Mouse (Mus musculus): ENCODE data around the gene Nrxn3. TPM values are rescaled to one million over a fixed set of nuclear protein-coding genes. Genes with fewer than 3 reads are reported as not detected.

Gene Nrxn3
- total RNA-seq, 2 experiments from 2014 or later = 0.23 TPM; not detected in 1

DNA sequence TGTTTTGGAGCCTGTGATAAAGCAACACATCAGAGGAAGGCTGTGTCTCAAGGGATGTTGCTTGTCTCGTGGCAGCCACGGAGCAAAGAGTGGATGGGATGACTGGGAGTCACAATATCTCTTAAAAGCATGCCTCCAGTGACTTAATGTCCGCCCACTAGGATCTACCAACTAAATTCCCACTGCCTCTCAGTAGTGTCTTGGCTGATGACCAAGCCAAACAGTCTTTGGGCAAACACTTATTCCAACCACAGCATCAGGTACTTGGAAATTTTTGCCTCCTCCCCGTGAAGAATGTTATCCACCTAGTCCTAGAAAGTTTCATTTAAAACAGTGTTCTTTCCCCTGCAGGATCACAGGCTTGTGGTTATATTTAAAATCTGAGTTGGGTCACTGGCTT is 917.4 kb downstream of the Nrxn3 start:
- intact Hi-C loops (cut with DNase I) = no loop called here
- DNase-seq = no peak

DNA sequence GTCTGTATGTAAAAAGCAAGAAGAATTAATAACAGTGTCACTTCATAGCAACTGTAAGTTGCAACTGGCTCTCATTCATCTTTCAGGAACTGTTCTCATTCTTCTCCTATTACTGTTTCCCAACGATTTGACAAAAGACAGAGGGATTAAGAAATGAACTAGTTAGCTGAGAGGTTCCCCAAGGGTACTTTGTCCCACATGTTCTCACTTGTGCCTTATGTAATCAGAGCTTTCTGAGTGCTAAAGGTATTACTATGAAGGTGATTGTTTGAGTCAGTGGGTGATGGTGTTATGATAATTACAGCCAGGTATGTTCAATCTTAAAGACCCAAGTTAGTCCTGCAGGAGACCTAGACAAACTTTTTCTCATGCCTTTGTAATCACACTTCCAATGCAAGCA is 918.8 kb downstream of the Nrxn3 start:
- intact Hi-C loops (cut with DNase I) = no loop called here
- no peak for DNase-seq

DNA sequence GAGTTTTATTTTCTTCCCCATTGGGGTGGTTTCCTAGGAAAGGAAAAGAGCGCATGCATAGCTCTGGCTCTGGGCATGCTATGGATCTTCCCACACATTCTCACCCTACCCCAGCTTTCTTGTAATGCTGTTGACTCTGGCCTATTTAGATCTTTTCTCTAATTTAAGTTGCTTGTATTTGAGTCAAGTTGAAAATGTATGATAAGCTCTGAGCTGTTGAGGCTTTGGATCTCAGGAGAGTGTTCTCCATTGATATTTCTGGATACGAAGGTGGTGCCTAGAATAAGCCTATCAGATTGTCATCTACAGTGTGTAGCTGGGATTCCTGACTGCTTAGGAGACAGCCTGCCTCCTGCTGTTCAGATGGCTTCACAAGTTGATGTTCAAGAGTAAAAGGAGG is 930.5 kb downstream of the Nrxn3 start:
- intact Hi-C loops (cut with DNase I) = no loop called here
- no peak for DNase-seq

DNA sequence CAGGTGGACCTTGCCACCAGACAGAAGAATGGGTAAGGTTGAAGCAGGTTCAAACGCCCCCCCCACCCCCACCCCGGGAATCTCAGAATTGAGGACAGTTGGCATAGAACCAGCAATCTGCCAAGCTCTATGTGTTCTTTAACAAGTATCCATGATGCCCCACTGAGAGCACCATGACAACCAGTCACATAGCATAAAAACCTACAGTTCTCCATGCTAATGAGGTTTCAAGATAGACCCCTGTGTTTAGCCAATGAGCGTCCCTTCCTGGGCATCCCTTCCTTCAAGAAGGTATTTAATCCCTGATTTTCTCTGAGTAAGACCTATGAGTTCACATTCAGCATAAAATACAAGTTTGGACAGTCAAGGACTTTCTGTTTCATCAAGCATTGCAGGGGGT is 938.5 kb downstream of the Nrxn3 start:
- no peak for DNase-seq
- intact Hi-C loops (cut with DNase I) = no loop called here

DNA sequence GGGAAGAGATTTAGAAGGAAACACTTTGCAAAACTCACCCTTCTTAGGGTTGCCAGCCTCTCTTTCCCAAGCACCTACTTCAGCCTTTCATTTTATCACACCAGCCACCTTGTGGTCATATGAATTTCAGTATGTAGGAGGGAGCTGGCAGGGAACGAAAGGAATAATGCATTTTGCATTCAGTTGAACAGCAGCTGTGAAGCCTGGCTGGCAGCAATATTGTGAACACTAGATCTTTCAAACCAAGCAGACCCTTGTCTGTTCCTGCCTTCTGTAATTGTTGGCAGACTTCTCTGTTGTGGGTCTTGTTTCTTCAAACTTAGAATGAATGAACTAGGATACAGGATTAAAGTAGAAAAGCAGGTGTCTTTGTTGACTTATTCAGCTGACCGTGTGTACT is 946.2 kb downstream of the Nrxn3 start:
- intact Hi-C loops (cut with DNase I) = no loop called here
- no peak for DNase-seq

DNA sequence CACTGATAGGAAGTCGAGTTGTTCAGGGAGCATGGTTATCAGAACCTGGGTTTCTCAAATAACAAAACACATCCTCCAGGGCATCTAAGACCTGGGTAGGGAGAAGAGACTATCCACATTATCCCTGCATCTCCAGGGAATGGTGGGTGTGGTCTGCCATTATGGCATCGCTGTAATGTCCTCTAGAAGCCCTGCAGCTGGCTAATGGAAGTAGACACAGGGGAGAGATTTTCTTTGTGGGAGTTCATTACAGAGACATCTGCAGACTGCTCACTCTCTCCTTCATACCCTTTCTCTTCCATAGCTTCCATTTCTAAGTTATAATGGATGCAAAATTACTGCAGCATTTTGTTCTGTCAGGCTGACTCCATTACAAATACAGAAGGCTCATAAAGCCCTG is 950.1 kb downstream of the Nrxn3 start:
- no peak for DNase-seq
- intact Hi-C loops (cut with DNase I) = no loop called here

DNA sequence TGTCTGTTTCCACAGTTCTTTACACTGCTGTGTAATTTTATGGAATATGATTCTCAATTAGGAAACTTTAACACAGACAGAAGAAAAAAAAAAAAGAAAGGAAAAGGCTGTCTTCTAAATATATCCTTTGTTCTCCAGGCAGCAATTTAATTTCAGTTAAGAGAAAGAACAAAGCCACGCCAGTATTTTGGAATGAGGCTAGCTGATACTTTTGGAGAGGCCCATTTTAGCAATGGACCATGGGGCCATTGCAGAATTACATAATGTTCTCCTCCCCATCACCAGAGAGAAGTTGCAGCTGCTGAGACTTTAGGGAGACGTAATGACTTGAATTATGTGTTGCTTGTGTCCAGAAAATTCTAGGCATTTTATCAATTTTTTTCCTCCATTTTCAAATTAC is 963.0 kb downstream of the Nrxn3 start:
- intact Hi-C loops (cut with DNase I) = no loop called here
- no peak for DNase-seq

DNA sequence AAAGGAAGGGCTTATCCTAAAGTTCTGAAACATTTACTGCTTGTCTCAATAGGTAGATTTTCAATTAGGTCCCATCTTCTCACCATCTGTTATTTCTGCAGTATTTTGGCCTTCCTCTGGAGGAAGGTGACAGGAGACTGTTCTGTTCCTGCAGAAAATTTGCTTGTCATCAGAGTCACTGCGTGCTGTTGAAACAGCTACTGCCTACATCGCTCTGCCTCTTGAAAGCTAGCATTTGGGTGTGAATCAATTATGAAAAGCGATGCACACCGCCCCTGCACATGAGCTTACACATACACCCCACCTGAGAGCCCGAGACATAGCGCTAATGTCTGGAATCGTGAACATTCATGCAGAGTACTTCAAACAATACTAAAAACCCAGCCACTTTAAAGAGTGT is 966.4 kb downstream of the Nrxn3 start:
- DNase-seq = no peak
- intact Hi-C loops (cut with DNase I) = no loop called here

DNA sequence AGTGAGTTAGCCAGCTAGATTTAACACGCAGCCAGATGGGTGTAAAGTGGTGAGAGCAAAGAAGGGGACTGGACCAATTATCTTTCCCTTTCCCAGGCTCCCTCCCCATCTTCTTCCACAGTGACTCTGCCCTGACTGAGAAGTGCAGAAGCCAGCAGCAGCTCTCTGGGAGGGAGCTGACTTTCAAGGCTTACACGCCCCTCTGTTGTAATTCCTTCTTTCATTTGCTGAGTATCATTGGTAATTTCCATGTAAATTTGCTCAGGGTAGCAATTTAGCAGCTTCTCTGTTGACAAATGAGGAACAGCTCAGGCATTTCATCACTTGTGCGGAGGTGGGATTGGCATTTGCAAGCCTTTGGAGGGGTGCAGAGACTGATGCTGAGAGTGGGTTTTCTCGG is 976.8 kb downstream of the Nrxn3 start:
- intact Hi-C loops (cut with DNase I) = no loop called here
- no peak for DNase-seq

DNA sequence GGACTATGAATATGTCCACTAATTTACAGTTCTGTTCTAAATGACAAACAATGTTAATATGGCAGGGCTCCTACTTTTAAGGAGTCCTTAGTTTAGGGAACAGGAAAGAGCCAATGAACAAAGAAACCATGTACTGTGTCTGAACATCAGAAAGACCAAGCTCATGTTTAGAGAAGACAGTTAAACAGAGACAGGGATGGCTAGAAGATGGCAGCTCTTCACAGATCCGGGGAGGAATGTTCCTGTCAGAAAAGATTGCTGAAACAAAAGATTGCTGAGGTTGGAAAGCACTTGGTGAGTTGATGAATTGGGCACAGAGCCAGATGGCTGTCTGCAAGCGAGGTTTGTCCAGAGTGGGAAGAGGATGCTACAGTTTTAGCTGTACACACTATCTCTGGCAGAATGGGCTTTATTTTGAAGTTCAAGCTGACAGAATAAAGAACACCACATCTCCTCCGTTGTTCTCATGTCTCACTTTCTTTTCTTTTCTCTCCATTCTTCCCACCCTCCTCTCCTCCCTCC is 978.3 kb downstream of the Nrxn3 start:
- no peak for DNase-seq
- intact Hi-C loops (cut with DNase I) = no loop called here

DNA sequence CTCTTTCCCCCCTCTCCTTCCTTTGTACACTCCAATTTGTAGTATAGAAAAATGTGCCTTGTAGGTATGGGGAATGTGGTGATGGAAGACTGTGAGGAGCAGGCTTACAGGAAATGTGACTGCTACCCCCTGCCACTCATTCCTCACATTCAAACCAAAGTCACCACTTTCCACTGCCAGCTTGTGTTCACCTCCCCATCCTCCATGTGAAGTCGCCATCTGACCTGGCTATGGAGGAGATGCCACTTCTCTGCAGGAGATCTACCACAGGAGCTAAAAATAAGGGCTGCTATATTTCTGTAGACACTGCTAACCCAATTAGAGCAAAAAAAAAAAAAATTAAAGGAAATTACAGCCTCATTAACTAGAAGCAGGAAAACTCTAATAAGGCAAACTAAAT is 980.3 kb downstream of the Nrxn3 start:
- intact Hi-C loops (cut with DNase I) = no loop called here
- no peak for DNase-seq

DNA sequence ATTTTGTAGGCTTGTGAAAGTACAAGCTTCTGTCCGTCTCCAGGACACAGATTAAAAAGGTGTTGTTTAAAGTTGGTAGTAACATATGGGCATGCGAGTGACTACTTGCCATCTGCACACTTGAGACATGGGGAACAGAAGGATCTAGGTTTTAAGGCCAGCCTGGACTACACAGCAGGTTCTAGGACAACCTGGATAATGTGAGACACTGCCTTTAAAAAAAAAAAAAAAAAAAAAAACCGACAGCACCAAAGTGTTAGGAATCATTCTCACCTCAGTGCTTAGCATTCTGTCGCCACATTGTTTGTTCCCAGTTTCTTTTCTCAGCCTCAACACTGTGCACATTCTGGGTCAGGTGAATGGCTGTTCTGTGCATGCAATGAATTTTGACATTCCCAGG is 985.2 kb downstream of the Nrxn3 start:
- intact Hi-C loops (cut with DNase I) = no loop called here
- no peak for DNase-seq

DNA sequence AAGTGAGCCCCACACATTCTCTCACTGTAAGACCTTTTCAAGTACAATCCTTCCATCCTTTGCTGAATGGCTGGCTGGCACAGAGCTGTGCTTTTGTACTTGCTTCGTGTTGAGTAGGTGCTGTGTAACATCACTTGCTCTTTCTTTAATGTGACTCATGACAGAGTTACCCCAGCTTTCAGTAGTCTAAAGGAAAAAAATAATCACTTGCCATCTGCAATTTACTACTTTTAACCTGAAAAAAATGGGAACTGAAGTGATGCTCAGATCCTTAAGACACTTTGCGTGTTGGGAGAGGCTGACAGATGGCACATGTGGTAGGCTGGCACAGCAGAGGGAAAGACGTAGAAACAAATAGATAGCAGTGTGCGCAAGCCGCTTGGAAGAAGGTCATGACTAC is 987.8 kb downstream of the Nrxn3 start:
- intact Hi-C loops (cut with DNase I) = no loop called here
- DNase-seq = no peak

DNA sequence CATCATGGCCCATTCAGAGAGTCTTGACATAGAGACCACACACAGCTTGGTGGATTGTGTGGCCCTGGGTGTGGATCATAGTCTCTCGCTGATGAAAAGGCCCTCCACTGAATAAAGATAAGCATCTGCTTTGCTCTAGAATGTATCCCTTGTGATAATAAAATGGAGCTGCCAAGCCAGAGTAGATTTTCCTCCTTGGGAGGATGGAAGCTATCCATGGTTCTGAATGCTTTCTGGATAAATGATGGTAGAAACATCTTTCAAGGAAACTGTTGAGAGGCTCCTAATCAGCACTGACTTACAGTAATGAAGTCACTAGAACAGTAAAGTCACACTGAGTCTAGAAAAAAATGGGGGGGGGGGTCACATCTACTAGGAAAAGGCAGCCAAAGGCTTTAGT is 989.1 kb downstream of the Nrxn3 start:
- intact Hi-C loops (cut with DNase I) = no loop called here
- DNase-seq = no peak

DNA sequence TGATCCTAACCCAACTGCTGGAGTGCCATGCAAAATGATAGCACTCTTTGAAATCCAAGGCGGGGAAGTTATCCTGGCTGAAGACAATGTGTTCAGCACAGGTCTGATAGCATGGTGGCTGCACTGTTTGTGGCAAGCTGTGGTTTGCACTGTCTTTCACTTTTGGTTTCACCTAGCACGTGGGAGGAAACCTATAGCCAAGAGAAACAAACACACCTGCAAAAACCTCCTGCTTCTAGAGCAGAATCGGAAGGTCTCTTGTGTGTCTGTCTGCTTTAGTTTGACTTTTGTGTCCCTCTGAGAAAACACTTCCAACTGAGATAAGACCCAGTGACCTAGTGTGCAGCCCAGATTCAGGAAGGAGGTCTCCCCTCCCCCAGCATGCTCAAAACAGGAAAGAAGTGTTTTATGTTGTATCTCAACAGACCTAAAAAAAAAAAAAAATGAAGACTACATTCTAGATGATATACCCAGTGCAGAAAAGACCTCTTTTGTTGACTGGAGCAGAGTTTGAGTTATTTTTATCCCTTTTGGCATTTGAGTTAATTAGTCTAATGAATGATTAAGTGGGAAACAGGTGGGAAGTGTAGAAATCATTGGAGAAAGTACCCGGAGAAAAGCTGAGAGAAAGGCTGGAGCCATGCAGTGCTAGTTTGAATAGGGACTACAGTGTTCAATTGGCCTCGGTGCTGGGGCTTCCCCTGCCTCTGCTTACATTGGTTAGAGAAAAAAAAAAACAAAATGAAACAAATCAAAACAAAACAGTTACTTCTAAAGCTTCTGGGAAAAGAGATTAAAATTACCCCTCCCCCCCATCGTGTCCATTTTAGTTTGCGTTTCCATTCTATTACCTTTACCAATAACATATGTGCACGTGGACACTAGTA is 996.8 kb downstream of the Nrxn3 start:
- DNase-seq = no peak
- intact Hi-C loops (cut with DNase I) = no loop called here

DNA sequence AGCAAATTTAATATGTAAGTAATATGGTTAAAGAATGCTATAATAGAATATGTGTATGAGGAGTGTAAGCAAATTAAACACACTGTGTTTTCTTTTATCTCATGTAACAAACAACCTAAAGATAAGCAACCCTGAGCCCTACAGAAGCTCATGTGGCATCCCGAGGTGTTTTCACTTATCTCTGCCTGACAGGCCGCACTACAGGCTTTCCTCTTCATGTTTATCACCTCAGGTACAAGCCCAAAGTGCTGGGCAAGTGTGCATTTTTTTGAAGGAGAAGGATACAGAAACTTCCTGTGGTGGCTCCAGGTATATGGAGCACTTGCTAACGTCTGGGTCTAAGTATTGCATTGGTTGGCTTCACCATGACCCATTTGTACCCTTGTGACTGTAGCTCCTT is 998.3 kb downstream of the Nrxn3 start:
- DNase-seq = no peak
- intact Hi-C loops (cut with DNase I) = no loop called here

DNA sequence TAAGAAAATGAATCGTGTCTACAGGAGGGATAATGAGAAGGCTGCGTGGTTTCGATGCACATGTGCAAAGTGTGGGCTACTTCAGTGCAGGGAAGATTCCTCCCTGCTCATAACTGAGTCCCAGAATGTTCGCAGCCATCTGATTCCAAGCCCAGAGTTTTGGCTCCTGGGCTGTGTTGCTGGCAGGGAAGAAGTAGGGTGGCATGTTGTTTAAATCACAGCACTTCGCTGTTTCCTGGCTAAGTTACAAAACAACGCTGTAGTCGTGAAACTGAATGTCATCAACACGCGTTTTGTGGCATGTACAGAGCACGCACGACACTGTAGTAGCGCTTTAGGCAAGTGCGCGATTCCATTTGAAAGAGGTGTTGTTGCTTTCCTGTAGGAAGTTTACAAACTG is 999.8 kb downstream of the Nrxn3 start:
- intact Hi-C loops (cut with DNase I) = no loop called here
- no peak for DNase-seq

DNA sequence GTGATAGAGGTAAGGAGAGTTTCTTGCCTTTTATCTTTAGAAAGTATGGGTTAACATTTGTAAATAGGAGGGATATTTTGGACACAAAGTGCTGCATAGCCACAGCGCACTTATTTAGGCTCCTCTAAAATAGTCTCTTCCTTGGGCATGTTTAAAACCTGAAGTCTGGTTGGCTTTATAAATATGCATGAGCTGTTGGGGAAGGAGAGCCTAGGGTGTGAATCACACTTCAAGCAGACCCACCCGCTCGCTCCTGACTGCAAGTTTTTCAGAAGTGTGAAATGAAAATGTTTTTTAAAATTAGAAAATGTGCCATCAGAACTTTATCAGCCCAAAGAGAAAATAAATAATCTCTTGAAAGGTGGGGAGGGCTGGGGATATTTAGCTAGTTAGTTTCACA is 1001.4 kb downstream of the Nrxn3 start:
- intact Hi-C loops (cut with DNase I) = no loop called here
- DNase-seq = no peak

DNA sequence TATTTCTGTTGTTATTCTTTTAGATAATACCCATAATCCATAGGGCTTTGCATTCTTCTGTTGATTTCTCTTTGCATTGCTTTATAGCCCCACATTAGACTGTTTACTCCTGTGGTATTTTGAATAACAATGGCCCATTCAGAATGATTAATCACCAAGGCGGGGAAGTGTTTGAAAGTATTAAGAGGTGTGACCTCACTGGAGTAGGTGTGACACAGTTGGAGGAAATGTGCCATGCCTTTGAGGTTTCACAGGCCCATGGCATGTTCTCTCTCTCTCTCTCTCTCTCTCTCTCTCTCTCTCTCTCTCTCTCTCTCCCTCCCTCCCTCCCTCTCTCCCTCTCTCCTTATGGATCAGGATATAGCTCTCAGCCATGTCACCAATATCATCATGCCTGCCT is 1019.6 kb downstream of the Nrxn3 start:
- intact Hi-C loops (cut with DNase I) = no loop called here
- no peak for DNase-seq

DNA sequence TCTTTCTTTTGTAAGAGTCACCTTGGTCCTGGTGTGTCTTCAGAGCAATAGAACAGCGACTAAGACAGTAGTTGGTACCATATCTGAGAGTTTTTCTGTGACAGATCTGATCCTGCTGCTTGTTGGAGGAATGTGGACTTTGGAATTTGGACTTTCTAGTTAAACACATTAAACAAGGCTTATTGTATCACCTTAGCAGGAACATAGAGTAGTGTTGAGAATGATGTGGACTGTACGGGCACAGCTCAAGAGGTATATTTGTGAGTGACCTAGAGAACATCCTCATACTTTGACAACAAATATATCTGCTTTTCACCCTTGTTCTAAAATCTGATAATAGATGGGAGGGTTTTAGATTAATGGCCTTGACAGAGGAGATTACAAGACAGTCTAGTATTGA is 1020.1 kb downstream of the Nrxn3 start:
- no peak for DNase-seq
- intact Hi-C loops (cut with DNase I) = no loop called here

DNA sequence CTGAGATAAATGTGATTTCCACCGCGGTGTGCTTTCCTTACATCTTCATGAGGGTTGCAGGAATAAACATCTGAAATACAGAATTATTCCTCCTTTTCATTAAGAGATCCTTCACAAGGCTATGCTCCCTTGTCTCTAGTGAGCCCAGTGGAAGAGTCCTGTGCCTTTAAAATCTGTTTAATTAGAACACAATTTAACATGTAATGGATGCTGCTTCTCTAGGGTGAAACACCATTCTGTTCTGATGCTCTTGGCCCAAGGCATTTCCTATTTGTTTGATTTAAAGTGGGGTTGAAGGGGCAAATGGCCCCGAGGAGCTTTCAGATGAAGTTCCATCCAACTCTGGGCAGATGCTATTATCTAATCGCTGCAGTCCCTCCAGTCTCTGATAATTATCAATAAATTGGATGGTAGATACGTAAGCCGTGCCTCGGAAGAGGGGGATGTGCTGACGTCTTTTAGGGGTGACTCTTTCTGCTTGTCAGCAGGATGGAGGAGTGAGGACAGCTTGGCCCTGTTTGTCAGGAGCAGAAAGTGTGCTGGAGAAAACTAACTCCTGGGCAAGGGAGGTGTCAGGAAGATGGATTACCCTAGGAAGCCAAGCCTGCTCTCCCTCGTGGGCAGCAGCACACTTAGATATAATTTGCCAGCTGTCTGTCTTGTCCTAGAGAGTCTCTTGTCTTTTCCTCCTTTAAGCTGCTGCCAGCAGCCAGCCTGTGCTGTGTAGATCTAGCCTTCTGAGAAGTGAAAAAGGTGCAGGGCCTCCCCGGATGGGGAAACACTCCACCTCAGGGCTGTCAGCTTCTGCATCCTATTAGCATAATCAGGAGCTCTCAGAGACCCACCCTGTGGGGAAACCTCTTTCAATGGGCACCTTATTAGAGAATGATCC is 1041.8 kb downstream of the Nrxn3 start:
- intact Hi-C loops (cut with DNase I) = no loop called here
- no peak for DNase-seq

DNA sequence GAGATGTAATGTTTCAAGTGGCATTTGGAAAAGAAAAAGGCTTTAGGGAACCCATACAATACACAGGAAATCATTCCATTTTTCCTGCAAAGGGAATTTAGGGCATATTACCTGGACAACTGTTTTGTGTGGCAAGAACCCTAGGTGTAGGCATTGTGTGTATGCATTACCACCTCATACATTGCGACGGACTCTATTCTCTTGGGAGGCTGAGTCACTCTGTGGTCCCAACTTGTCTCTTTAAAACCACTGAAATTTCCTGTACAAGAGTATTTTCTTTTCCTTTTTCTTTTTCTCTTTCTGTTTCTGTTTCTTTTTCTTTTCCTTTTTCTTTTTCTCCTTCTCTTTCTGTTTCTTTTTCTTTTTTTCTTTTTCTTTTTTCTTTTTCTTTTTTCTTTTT is 1042.5 kb downstream of the Nrxn3 start:
- DNase-seq = no peak
- intact Hi-C loops (cut with DNase I) = no loop called here

All from gastrocnemius, postnatal 36 days (tissue).